Mouse (Mus musculus) frontal cortex, adult (tissue): ENCODE data around the gene Xrra1.
"Not testable (repeated sequence)": the region's sequence is repeated elsewhere in the genome, so short reads cannot be mapped to it uniquely, and the experiment has no call there.

Experiments
- ATAC-seq: cut with Nextera tagmentation; 2 replicates; pipeline ENCODE4 v1.9.2; 2017; ENCODE audit warnings: mild to moderate bottlenecking, moderate library complexity, mixed read lengths; ENCODE audit not compliant: low TSS enrichment

Xrra1 gene

DNA sequence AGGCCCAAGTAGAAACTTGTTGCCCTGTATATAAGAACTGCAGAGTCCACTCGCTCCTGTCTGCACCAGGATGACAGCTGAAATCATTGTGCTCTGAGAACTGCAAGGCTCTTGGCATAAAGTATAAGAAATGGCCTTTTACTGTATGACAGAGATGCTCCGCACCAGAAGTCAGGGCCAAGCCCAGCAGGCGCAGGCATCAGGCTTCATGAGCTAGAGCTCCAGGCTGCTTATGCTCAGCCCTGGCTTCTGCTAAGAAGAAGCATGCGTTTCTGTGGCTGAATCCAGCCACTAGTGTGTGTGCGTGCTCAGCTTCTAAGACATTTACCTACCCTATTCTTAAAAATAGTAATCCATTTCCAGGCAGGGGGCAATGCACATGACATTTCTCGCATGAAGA, 35.6 kb downstream of the Xrra1 start:
- ATAC-seq: no peak

DNA sequence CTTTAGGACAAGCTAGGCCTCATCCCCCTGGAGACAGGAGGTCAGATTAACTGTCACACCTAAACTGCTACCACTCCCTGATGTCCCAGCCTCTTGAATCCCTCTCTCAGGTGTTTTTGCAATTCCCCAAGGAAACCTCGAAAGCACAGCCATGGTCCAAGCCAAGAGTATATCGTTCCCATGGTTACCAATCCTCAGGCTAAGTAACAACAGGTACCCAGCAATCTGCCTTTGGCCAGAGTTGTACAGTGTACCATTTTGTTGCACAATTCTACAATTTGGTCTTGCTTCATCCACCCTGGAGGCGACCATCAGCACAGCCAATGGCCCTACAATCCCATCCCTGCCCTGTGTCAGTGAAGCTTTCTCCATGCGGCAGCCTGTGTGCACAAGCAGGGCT, 38.0 kb downstream of the Xrra1 start:
- ATAC-seq: no peak

DNA sequence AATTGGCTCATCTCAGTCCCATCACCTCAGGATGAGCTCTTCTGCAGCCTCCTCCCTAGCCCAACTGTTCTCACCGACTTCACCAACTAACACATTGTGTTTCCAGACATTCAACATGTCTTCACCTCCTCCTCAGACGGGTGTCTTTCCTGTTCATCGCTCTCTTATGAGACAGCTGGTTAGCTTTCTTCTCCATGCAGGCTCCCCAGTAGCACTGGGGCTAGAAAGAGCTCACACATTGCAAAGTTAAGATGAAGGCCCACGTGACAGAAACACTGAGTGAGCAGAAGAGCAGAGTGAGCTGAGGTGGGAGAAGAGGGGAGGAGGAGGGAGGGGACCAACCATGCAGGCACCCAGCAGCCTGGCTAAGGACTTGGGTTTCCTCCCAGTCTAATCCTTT, 43.3 kb downstream of the Xrra1 start:
- peak; percentile 87 for ATAC-seq

DNA sequence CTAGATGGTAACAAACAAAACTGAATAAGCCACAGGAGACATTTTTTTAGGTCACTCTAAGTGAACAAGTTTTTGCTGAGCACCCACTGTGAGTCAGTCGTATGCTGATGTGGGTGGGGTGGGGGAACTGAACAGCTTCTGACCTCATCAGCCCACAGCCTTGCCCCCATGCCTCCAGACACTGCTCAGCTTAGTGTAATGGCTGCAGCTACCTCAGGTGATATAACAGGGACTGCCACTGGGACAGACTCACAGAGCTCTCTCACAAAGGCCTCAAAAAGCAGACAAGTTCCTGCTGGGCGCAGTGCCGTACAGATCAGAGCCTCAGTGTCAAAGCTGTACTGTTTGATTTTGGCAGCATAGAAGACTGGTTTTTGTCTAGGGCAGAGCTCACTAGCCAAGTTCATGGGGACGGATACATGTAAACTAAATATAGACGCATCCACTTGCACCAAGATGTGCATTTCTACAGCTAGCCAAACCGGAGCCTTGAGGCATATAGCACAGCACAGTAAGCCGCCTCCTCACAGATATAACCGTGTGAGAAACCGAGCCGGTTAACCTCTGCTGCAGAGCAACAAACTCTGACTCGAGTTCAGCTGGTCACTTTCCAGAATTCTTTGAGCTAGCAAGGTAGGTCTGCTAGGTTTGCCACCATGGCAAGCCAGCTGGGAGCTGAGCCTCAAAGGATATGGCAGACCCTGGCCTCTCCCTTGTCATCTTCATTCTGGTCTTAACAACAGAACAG, 44.2 kb downstream of the Xrra1 start:
- ATAC-seq: peak; percentile 36; the same call in 1 of the 2 replicates

DNA sequence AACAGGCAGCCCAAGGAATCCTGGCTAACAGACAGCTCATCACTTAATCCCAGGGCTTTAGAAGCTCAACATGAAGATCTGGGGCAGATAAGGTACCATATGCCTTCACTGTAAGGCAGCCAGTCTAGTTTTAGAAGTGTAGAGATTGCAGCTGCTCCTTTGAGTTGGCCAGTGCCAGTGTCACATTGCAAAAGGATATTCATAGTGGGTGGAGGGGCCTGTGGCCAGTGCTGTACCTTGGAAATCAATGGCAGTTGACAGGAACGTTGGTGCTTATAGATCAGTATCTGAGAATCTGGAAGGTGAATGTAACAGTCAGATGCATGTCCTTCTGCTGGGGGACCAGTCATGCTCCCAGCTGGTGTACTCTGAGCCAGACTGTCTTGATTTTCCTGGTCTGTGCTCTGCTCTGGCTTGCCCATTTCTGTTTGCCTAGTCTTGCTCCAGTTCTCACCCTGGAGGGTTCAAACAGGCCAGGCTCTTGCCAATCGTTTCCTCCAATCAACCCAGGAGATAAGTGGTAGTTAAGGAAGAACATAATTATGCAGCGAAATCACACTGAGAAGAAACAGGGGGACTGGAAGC, 45.6 kb downstream of the Xrra1 start:
- ATAC-seq: no peak

DNA sequence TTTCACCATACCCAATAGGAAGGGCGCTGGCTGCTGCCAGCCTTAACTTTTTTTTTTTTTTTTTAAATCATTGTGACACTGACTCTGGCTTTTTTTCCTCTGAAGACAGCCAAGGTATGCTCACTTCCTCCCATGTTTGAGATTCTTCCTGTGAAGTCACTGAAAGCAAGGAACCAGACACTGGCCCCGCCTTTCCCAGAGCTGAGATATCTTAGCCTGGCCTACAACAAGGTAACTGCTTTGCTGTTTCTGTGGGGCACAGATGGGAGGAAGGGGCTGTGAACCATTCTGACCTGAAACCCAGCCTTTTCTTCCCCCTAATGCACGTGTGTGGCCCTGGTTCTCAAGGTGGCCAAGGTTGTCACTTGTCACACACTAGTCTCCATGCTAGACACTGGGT, 47.4 kb downstream of the Xrra1 start:
- ATAC-seq: no peak

DNA sequence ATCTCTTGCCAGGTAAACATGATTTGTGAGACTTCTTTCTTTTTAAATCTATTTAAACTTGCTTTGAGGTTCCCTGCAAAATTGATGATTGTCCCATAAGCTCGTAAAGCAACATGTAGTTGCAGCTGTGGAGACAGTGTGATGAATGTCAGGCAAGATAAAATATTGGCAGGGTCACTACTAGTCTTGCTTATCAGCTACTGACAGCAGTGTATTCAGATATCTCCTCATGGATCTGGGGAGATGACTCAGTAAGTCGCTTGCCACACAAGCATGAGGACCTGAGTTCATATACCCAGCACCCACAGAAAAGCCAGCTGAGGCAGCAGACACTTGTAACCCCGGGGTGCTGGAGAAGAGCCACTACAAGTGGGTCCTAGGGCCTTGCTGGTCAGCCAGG, 48.5 kb downstream of the Xrra1 start:
- ATAC-seq: no peak

DNA sequence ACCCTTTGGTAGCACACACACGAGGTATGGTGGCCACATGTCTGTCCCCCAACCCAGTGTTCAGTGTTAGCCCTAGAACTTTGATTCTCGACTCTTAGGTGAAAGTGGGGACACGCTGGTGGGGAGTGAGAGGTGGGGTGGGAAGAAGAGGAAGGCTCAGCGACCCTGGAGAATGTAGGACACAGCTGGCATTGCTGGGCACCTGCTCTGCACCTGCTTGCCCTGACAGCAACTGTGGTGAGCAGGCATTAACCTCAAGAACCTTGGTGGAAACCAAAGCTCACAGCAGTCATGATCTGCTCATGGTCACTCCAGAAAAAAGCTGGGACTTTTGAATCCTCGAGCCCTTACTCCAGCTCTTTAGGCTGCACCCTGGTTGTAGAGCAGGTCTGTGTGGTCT, 52.1 kb downstream of the Xrra1 start:
- ATAC-seq: no peak

DNA sequence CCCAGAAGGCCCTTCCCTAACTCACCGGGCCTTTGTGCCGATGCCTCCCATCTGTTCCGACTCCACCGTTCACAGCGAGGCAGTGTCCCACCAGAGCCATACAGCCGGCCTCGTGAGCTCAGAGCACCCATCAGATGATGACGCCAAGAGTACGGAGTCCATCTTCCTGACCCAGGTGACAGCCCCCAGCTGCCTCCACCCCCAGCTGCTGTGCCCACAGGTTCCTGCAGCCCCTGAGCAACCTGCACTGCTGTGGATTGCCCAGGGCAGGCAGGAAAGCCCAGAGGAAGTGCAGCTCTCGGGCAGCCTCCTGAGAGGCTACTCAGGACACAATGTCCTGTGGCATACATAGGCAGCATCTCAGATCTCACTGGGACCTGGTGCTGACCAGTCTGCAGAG, 55.4 kb downstream of the Xrra1 start:
- no peak for ATAC-seq

DNA sequence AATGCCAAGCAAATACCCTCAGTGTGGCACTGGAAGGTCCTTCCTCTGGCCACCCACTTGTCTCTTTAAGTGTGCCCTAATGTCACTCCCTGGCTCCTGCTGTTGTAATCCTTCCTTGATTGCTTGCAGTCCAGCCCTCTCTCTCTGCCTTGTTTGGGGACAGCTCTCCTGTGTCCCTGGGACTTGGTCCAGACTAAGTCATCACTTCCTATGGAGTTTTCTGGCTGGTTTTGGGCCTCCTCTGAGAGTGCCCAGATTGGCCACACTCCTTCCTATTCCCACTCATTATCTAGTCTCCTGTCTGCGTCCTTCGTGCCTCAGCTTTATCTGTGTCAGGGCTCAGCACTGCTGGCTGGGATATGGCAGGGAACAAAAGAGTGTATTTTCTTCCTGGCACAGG, 56.6 kb downstream of the Xrra1 start:
- ATAC-seq: 0 out of 2 replicates have a peak, but pooled peaks have one; percentile 8

DNA sequence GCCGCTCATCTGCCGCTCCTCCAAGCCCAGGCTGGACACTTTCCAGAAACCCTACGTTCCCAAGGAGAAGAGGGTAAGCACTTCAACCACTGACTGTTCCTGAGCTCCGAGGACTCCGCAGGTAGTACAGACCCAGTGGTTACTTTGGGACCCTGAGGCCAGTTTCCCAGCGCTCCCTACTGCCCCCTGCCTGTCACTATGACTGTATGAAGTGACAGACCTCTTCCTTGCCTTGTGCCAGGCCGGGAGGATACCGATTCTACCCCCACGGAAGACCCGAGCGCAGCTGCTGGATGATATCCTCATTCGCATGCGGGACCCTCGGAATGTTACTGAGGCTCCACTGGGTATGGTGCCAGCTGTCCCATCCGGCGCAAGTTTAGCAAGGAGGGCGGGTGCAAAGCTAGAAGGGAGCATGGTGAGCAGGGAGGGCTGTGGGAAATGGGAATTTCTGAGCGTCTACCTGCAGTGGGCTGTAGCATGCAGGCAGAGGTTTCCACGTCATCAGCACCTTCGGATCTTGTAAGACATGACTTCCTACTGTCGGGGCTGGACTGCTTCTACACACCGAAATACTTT, 57.9 kb downstream of the Xrra1 start:
- peak; percentile 19; the same call in 1 of the 2 replicates for ATAC-seq

DNA sequence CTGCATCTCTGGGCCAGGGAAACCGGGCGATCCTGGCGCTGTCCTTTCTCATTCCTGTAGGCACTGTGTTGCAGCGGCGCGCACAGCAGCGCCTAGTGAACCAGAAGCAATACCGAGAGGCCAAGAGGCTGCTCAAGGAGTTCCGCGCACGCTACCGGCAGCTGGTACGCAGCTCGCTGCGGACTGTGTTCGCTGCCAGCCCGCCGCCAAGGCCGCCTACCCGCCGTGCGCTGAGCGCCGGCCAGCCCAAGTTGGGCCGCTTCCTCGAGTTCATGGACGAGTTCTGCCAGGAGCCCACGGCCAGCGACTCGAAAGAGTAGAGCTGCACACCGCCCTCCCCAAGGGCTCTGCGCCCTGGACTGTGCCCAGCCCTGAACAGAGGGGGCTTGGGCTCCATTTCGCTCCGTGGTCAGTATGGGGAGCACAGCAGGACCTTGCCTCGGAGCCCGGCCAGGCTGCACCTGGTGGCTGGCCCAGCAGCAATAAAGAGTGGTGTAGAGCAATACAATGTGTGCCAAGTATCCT, 58.5 kb downstream of the Xrra1 start:
- peak; percentile 40; the same call in 1 of the 2 replicates for ATAC-seq

DNA sequence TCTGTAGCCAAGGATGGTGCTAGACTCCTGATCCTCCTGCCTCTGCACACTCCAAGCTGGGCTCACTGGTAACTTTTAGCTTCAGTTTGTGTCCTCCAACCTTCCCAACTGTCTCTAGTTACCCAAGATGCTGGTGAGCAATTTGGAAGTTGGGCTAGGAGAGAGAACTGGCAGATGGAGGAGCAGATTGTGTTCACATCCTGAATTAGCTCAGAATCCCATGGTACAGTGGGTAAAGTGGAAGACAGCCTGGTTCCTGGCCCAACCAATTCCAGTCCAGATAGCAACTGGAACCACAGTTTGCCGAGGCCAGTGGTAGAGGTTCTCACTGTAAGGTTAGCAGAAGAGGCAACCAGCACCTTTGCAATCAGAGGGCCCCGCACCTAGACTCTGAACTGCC, 60.2 kb downstream of the Xrra1 start:
- ATAC-seq: peak; percentile 22; the same call in 1 of the 2 replicates

DNA sequence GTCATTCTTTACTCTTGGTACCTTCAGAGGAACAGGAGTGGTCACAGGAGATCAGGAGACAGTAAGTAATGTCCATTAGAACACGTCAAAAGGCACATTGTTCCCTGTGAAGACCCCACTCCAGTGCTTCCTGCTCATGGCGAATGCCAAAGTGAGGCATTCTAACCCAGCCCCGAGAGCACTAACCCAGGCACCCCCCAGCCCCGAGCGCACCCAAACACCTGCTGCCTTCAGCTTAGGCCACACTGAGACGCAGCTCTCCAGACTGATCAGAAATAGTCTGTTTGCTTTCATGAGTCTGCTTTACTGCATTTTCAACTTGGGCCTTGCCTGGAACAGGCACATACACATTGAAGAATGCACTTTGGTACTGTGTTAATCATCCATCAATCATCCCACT, 61.1 kb downstream of the Xrra1 start:
- no peak for ATAC-seq

DNA sequence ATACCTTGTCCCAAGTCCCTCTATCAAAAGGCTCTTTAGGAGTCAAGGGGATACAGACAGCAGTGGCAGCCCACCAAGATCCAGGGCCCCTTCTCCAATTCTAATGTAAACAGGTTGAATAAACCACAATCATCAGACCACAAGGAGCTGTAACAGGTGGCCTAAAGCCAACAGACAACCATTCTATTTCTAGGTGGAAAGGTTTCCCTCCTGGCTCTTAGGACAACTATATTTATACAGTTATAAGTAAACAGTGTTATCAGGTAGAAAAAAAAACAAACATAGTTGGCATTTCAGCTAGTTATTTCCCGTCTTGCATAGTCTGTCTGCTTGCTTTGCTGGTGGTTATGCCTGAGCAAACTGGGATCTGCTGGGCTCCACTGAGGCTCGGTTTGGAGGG, 61.5 kb downstream of the Xrra1 start:
- no peak for ATAC-seq

DNA sequence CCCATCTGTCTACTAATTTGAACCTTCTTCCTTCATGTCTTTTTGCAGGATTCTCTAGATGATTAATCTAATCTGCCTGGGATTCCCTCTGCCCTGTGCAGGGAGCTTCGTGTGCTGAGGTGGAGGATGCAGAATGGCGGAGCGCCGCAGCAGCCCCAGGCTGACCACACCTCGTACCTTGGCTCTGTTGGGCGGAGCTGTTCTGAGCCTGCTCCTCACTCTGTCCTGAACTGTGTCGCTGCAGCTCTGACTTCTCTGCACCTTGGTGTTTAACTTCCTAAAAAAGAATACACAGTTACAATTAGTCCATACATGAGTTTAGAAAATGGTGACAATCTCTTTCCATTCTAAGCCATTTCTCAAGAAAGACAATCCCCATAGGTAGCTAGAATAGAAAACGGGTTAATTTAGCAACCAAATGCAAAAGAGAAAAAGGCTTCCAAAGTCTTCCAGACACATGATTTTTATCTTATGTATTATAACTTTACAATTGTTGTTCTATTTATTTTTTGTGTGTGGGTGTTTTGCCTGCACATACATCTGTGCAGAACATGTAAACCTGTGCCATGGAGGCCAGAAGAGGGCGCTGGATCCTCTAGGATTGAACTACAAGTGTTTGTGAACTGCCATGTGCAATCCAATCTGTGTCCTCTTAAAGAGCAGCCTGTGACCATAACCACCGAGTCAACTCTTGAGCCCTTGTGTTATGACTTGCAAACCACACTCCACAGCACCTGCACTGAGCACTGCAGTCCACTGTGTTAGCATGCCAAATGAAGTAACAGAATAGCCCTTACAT, 68.2 kb downstream of the Xrra1 start:
- ATAC-seq: peak; percentile 66; the same call in 1 of the 2 replicates

DNA sequence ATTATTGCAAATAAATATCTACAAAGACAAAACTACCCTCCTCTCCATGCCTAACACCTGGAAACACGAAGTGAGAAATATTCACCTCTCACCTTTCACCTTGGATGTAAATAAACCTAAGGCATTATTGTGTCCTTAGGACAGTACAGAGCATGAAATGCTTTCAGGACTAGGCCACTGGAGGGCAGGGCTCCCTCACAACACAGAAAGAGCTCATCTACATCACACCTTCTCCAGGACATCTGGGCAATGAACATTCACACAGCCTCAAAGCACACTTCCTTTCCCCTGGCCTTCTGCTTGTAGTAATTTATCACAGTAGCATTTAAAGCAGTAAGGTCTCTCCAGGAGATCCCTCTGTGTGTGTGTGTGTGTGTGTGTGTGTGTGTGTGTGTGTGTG, 76.8 kb downstream of the Xrra1 start:
- ATAC-seq: peak; percentile 64; the same call in 1 of the 2 replicates

DNA sequence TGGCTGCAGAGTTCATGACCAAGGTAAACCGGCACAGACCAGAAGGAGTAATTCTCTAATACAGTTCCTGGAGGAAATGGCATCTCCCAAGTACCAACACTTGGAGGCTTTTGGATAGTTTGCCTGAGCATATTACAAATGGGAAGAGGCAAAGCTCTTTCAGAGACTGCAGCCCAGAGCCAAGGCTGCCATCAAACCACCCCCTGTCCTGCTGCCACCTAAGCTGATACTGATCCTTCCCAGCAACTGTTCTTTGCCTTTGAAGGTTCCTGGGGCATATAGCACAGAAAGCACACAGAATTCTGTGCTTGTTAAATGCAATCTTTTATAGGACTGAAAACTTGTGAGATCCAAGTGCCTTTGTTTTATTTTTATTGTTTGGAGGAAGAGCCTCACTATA, 81.8 kb downstream of the Xrra1 start:
- peak; percentile 62; the same call in 1 of the 2 replicates for ATAC-seq

DNA sequence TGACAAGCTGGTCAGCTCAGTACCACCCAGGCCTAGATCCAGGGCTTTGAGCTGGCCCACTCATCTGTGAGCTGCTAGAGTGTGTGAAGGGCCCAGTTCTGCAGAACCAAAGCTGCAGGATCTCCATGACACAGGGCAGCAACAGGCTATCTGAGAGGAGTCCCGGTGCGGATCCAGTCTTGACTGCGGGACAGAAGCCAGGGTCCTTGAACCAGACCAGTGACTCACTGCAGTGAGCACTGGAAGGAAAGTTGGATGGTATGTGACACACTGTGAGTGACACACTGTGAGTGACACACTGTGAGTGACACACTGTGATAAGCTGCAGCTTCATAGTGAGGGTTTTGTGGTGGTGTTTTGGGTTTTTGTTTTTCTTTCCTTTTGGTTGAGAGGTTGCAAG, 85.6 kb downstream of the Xrra1 start:
- ATAC-seq: no peak

DNA sequence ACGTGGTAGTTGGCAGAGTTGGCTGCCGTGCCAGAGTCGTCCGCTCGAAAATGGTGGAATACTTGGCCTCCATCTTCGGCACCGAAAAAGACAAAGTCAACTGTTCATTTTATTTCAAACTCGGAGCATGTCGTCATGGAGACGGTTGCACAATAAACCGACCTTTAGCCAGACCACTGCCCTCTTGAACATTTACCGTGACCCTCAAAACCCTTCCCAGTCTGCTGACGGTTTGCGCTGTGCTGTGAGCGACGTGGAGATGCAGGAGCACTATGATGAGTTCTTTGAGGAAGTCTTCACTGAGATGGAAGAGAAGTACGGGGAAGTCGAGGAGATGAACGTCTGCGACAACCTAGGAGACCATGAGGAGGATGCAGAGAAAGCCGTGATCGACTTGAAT, 86.1 kb downstream of the Xrra1 start:
- not testable (repeated sequence) for ATAC-seq

DNA sequence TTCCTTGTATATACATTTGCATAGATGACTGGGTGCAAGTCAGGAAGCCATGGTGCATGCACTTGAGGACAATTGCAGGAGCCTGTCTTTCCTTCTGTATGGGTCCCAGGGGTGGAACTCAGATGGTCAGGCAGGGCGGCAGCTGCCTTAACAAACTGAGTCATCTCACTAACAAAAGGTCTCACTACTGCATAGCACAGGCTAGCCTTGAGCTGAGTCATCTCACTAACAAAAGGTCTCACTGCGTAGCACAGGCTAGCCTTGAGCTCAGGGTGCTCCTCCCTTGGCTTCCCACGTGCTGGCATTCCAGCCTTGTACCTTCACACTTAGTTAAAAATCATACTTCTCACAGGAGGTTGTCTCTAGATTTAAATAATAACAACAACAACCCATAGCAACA, 87.0 kb downstream of the Xrra1 start:
- ATAC-seq: no peak

DNA sequence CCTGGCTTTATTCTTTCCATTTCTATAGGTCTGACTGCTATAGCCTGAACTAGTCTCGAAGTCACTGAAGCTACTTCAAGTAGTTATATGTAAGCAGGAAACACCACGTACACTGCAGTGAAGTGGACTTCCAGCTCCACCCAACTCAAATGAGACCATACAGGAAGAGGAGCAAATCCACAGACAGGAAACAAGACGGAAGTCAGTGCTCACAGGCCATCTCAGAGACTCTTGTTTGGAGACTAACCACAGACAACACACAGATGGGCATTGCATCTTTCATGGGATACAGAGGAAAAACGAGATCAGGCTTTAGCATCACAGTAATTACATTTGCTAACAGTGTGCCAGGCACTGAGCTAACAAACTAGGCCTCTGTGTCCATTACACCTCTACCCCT, 87.4 kb downstream of the Xrra1 start:
- 0 out of 2 replicates have a peak, but pooled peaks have one; percentile 17 for ATAC-seq
